Mouse (Mus musculus) midbrain, postnatal 0 days (tissue): ENCODE measurements around the gene Pax6. TPM values are rescaled to one million over a fixed set of nuclear protein-coding genes. Genes with fewer than 3 reads are reported as not detected.
A peak's percentile ranks its signal among the peaks of the same experiment; 100 is the strongest.

ENCODE experiments used
- ATAC-seq: fragments of 200-750 bp; cut with Nextera tagmentation; 2 replicates; pipeline ENCODE4 v1.8.0; 2017; ENCODE audit warnings: moderate number of reproducible peaks, mild to moderate bottlenecking, moderate TSS enrichment, moderate library complexity; ENCODE audit not compliant: low FRiP score
- DNase-seq: peaks from one replicate; pipeline ENCODE4 v3.0.0-alpha.2; 2015; ENCODE audit warnings: low spot score
- H3K27ac ChIP-seq: fragments of 300-500 bp; sonication (generic); 2 replicates; pipeline ENCODE4 v1.5.1; 2014; ENCODE audit warnings: low read depth, mild to moderate bottlenecking, low read length, mixed read lengths
- H3K27me3 ChIP-seq: fragments of 300-500 bp; sonication (generic); 2 replicates; pipeline ENCODE4 v1.6.1; 2014; ENCODE audit warnings: low read length, control low read depth, mixed read lengths; ENCODE audit not compliant: insufficient read depth
- H3K36me3 ChIP-seq: fragments of 300-500 bp; sonication (generic); 2 replicates; pipeline ENCODE4 v1.6.1; 2014; ENCODE audit warnings: low read length, control low read depth, mixed read lengths; ENCODE audit not compliant: insufficient read depth
- H3K4me1 ChIP-seq: fragments of 300-500 bp; sonication (generic); 2 replicates; pipeline ENCODE4 v1.6.1; 2014; ENCODE audit warnings: mild to moderate bottlenecking, control low read depth, antibody characterized with exemption, low read length, mixed read lengths; ENCODE audit not compliant: insufficient read depth
- H3K4me2 ChIP-seq: fragments of 300-500 bp; sonication (generic); 2 replicates; pipeline ENCODE4 v1.6.1; 2014; ENCODE audit warnings: low read depth, mild to moderate bottlenecking, low read length, mixed read lengths; ENCODE audit not compliant: poor library complexity, severe bottlenecking
- H3K4me3 ChIP-seq: fragments of 300-500 bp; sonication (generic); 2 replicates; pipeline ENCODE4 v1.5.1; 2014; ENCODE audit warnings: low read depth, mild to moderate bottlenecking, low read length, moderate library complexity
- H3K9ac ChIP-seq: fragments of 300-500 bp; sonication (generic); replicated peaks from 2 replicates; pipeline ENCODE4 v1.6.1; 2014; ENCODE audit warnings: mild to moderate bottlenecking, low read length, moderate library complexity, mixed read lengths; ENCODE audit not compliant: poor library complexity, severe bottlenecking
- H3K9me3 ChIP-seq: fragments of 300-500 bp; sonication (generic); 2 replicates; pipeline ENCODE4 v1.6.1; 2016; ENCODE audit warnings: low read length, control low read depth
- CTCF ChIP-seq: IDR thresholded peaks from 2 replicates; pipeline ENCODE4 v1.5.1; 2016; ENCODE audit warnings: antibody characterized with exemption, mild to moderate bottlenecking
- WGBS: fragments of 180-500 bp; shearing (Covaris S2); extraction: QIAGEN DNeasy Blood & Tissue Kit; methylation state at CpG from one replicate; pipeline ENCODE4 v1.1.7; 2014; 5-methylcytosine and 5-hydroxymethylcytosine counted together
- polyA plus RNA-seq: library from polyadenylated mRNA; unstranded; fragments of >200 nt; fragmentation: Nextera tagmentation; extraction: Ambion mirVana; gene quantifications from 2 replicates; pipeline ENCODE4 v1.2.1, GENCODE M21; 2015
- total RNA-seq: library from RNA; depleted of rRNA; stranded (reverse); fragments of >200 nt; gene quantifications from 2 replicates; pipeline ENCODE4 v1.2.3, GENCODE M21; 2014

Pax6 gene
- total and polyA plus RNA-seq, 2 experiments from 2014 or later, result 11.3 to 27.1 TPM

- H3K4me3 ChIP-seq, result no peak overlapping the region
- peaks cover 92% of the 10 kb centered on the region for H3K27me3 ChIP-seq
- no peak overlapping the region for H3K4me2 ChIP-seq
- ATAC-seq (no peak), DNase-seq (no peak)
- no peaks in the 10 kb centered on the region for H3K36me3 ChIP-seq
- no peak for TF ChIP-seq CTCF
- H3K4me1 ChIP-seq, result no peaks in the 10 kb centered on the region
- H3K9ac ChIP-seq, result no peak overlapping the region
- whole genome bisulfite sequencing, result 1% methylated on average over 6 of the region's 6 CpGs
- no peaks in the 10 kb centered on the region for H3K9me3 ChIP-seq
- 0 out of 2 replicates have a peak overlapping the region, but pooled peaks have one; percentile 6 for H3K27ac ChIP-seq
These were observed 4.4 kb downstream of the Pax6 start for GRCm38 (mm10) chr2:105673054-105673453.

GRCm38 (mm10) chr2:105673631-105674060 lies 4.9 kb downstream of the Pax6 start:
- no peak overlapping the region for H3K4me3 ChIP-seq
- no peaks in the 10 kb centered on the region for H3K9me3 ChIP-seq
- no peaks in the 10 kb centered on the region for H3K4me1 ChIP-seq
- H3K27me3 ChIP-seq, result peaks cover 87% of the 10 kb centered on the region
- DNase-seq (peak; percentile 76), ATAC-seq (no peak)
- H3K4me2 ChIP-seq, result peak overlapping the region; percentile 16; the same call in 1 of the 2 replicates
- TF ChIP-seq CTCF, result no peak
- no peaks in the 10 kb centered on the region for H3K36me3 ChIP-seq
- no peak overlapping the region for H3K9ac ChIP-seq
- 10% methylated on average over 10 of the region's 10 CpGs for WGBS
- H3K27ac ChIP-seq, result 0 out of 2 replicates have a peak overlapping the region, but pooled peaks have one; percentile 6

GRCm38 (mm10) chr2:105674061-105674874 lies 5.6 kb downstream of the Pax6 start:
- Histone ChIP-seq H3K27ac (no peak overlapping the region), H3K4me3 (peak overlapping the region; percentile 20), H3K27me3 (peaks cover 87% of the 10 kb centered on the region), H3K36me3 (no peaks in the 10 kb centered on the region), H3K9ac (no peak overlapping the region), H3K4me2 (peak overlapping the region; percentile 44), H3K4me1 (no peaks in the 10 kb centered on the region), H3K9me3 (no peaks in the 10 kb centered on the region)
- no peak for TF ChIP-seq CTCF
- DNase-seq (peak; percentile 65), ATAC-seq (peak; percentile 6)
- 5% methylated on average over 36 of the region's 36 CpGs for WGBS

GRCm38 (mm10) chr2:105674875-105675729 lies 6.4 kb downstream of the Pax6 start:
- peak overlapping the region; percentile 44 for H3K4me2 ChIP-seq
- H3K27me3 ChIP-seq, result peaks cover 89% of the 10 kb centered on the region
- H3K36me3 ChIP-seq, result no peaks in the 10 kb centered on the region
- no peak overlapping the region for H3K27ac ChIP-seq
- TF ChIP-seq CTCF, result no peak
- H3K9me3 ChIP-seq, result no peaks in the 10 kb centered on the region
- H3K9ac ChIP-seq, result no peak overlapping the region; the same call in 1 of the 2 replicates
- H3K4me3 ChIP-seq, result peak overlapping the region; percentile 20
- under 1% methylated on average over 49 of the region's 49 CpGs for WGBS
- peak; percentile 55 for ATAC-seq
- no peaks in the 10 kb centered on the region for H3K4me1 ChIP-seq
- peak; percentile 92 for DNase-seq

- under 1% methylated on average over 11 of the region's 11 CpGs for WGBS
- Histone ChIP-seq H3K27ac (no peak overlapping the region), H3K4me3 (peak overlapping the region; percentile 35), H3K4me2 (peak overlapping the region; percentile 44), H3K9ac (no peak overlapping the region), H3K36me3 (no peaks in the 10 kb centered on the region), H3K4me1 (no peaks in the 10 kb centered on the region), H3K9me3 (no peaks in the 10 kb centered on the region), H3K27me3 (peaks cover 93% of the 10 kb centered on the region)
- no peak for DNase-seq
- no peak for TF ChIP-seq CTCF
- no peak for ATAC-seq
These were observed 7.0 kb downstream of the Pax6 start for GRCm38 (mm10) chr2:105675730-105676079.
